Mouse (Mus musculus): ENCODE data around the gene Carm1.

GRCm38 (mm10) chr9:21615617-21616231 is 69.0 kb downstream of the Carm1 start, which contains the start of gene Smarca4:
- TF ChIP-seq MAX (IDR thresholded peaks at IDR 0.05) = no peak
- TF ChIP-seq CTCF (IDR thresholded peaks at IDR 0.05; ENCODE audit: control insufficient read depth, insufficient read depth, insufficient read length) = no peak
- no peak for TF ChIP-seq MYOG (IDR thresholded peaks at IDR 0.05; ENCODE audit: control insufficient read depth, extremely low read depth, insufficient read length)
- no peak for TF ChIP-seq MYOD1 (IDR thresholded peaks at IDR 0.05; ENCODE audit: control insufficient read depth, insufficient read length, low read depth)
- TF ChIP-seq CEBPB (IDR thresholded peaks at IDR 0.05; ENCODE audit: low read depth) = no peak
- TF ChIP-seq USF1 (IDR thresholded peaks at IDR 0.05; ENCODE audit: low read depth) = no peak

Measured in C2C12 (cell line).